Mouse (Mus musculus) forebrain, postnatal 0 days (tissue): ENCODE results near the gene 0610030E20Rik. TPM values are rescaled to one million over a fixed set of nuclear protein-coding genes. Genes with fewer than 3 reads are reported as not detected.

Experiments
- ATAC-seq: fragments of 200-750 bp; cut with Nextera tagmentation; 2 replicates; pipeline ENCODE4 v1.8.0; 2017; ENCODE audit warnings: mild to moderate bottlenecking, moderate library complexity
- DNase-seq: peaks from one replicate; pipeline ENCODE4 v3.0.0-alpha.2; 2015
- H3K27ac ChIP-seq: fragments of 300-500 bp; sonication (generic); 2 replicates; pipeline ENCODE4 v1.5.1; 2014; ENCODE audit warnings: low read depth, mild to moderate bottlenecking, antibody characterized with exemption, low read length, moderate library complexity, mixed read lengths
- H3K27me3 ChIP-seq: fragments of 300-500 bp; sonication (generic); 2 replicates; pipeline ENCODE4 v1.6.1; 2014; ENCODE audit warnings: mild to moderate bottlenecking, low read length, mixed read lengths; ENCODE audit not compliant: insufficient read depth
- H3K36me3 ChIP-seq: fragments of 300-500 bp; sonication (generic); 2 replicates; pipeline ENCODE4 v1.6.1; 2014; ENCODE audit warnings: mild to moderate bottlenecking, moderate library complexity; ENCODE audit not compliant: insufficient read depth
- H3K4me1 ChIP-seq: fragments of 300-500 bp; sonication (generic); 2 replicates; pipeline ENCODE4 v1.6.1; 2014; ENCODE audit warnings: antibody characterized with exemption; ENCODE audit not compliant: insufficient read depth
- H3K4me2 ChIP-seq: fragments of 300-500 bp; sonication (generic); 2 replicates; pipeline ENCODE4 v1.6.1; 2014; ENCODE audit warnings: low read depth, mild to moderate bottlenecking, moderate library complexity
- H3K4me3 ChIP-seq: fragments of 300-500 bp; sonication (generic); 2 replicates; pipeline ENCODE4 v1.5.1; 2014; ENCODE audit warnings: low read depth, low read length, mixed read lengths
- H3K9ac ChIP-seq: fragments of 300-500 bp; sonication (generic); 2 replicates; pipeline ENCODE4 v1.6.1; 2014; ENCODE audit warnings: mild to moderate bottlenecking
- H3K9me3 ChIP-seq: fragments of 300-500 bp; sonication (generic); 2 replicates; pipeline ENCODE4 v1.6.1; 2016; ENCODE audit warnings: low read length
- CTCF ChIP-seq: sonication (generic); IDR thresholded peaks from 2 replicates; pipeline ENCODE4 v1.5.1; 2016; ENCODE audit warnings: antibody characterized with exemption, control low read depth, low read depth
- WGBS: fragments of 180-500 bp; shearing (Covaris S2); extraction: QIAGEN DNeasy Blood & Tissue Kit; methylation state at CpG from one replicate; pipeline ENCODE4 v1.1.7; 2014; 5-methylcytosine and 5-hydroxymethylcytosine counted together
- polyA plus RNA-seq: library from polyadenylated mRNA; unstranded; fragments of >200 nt; fragmentation: Nextera tagmentation; extraction: Ambion mirVana; gene quantifications from 2 replicates; pipeline ENCODE4 v1.2.1, GENCODE M21; 2015
- total RNA-seq: library from RNA; depleted of rRNA; stranded (reverse); fragments of >200 nt; gene quantifications from 2 replicates; pipeline ENCODE4 v1.2.3, GENCODE M21; 2014

Gene 0610030E20Rik
- total and polyA plus RNA-seq, 2 experiments from 2014 or later, result 10.9 to 15.4 TPM

GRCm38 (mm10) chr6:72348411-72348810 lies 1.3 kb downstream of the 0610030E20Rik start:
- peaks cover 16% of the 10 kb centered on the region for H3K36me3 ChIP-seq
- peaks cover 18% of the 10 kb centered on the region for H3K4me1 ChIP-seq
- no peaks in the 10 kb centered on the region for H3K9me3 ChIP-seq
- no peak overlapping the region for H3K9ac ChIP-seq
- H3K4me3 ChIP-seq, result no peak overlapping the region
- ATAC-seq (no peak), DNase-seq (no peak)
- H3K27ac ChIP-seq, result no peak overlapping the region
- TF ChIP-seq CTCF, result no peak
- WGBS, result 81% methylated on average over 10 of the region's 10 CpGs
- H3K4me2 ChIP-seq, result peak overlapping the region; percentile 76
- H3K27me3 ChIP-seq, result no peaks in the 10 kb centered on the region

- Histone ChIP-seq H3K4me2 (no peak overlapping the region), H3K4me3 (no peak overlapping the region), H3K4me1 (peaks cover 13% of the 10 kb centered on the region), H3K9ac (no peak overlapping the region), H3K36me3 (peaks cover 16% of the 10 kb centered on the region), H3K27me3 (no peaks in the 10 kb centered on the region), H3K9me3 (no peaks in the 10 kb centered on the region), H3K27ac (no peak overlapping the region)
- WGBS, result 96% methylated on average over 2 of the region's 2 CpGs
- no peak for TF ChIP-seq CTCF
- DNase-seq (no peak), ATAC-seq (no peak)
Observed at GRCm38 (mm10) chr6:72350214-72350613, 3.1 kb downstream of the 0610030E20Rik start.

DNA sequence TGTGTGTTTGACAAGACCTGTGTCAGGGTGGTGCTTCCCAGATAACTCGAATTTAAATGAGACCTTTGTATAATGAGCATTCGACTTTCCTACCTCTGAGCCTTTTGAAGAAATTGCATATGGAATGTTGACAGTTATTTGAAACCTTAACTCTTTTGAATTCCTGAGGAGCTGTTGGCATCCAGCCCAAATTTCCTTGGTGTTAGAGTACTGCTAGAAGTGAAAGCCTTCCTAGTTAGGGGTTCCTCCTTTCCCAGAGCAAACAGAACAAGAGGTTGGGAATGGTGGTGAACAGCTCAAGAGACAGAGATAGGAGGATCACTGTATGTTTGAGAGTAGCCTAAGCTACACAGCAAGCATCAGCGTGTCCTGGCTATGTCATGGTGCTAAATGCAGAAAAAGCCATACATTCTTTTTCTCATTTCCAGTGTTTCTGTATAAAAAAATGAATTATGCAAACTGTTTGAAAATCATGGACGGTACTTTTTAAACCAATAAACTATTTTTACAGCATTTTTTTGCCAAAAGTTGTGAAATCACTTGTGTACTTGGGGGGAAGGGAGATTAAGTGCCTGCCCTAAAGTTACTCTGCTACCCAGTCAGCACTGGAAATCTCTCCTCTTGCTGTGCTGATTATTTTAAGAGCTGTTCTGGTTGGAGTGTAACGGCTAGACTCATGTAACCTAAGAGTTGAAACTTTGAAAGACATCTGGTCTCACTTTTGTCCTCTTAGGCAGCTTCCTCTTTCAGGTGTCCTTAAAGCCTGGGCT lies 5.7 kb downstream of the 0610030E20Rik start:
- H3K4me3 ChIP-seq, result no peak overlapping the region
- H3K4me1 ChIP-seq, result peaks cover 12% of the 10 kb centered on the region; the same call in 1 of the 2 replicates
- TF ChIP-seq CTCF, result no peak
- peaks cover 19% of the 10 kb centered on the region for H3K36me3 ChIP-seq
- ATAC-seq (no peak), DNase-seq (no peak)
- H3K27ac ChIP-seq, result no peak overlapping the region
- no peak overlapping the region for H3K4me2 ChIP-seq
- no peaks in the 10 kb centered on the region for H3K9me3 ChIP-seq
- no peaks in the 10 kb centered on the region for H3K27me3 ChIP-seq
- 69% methylated on average over 5 of the region's 5 CpGs for WGBS
- no peak overlapping the region for H3K9ac ChIP-seq

GRCm38 (mm10) chr6:72354025-72354424 lies 6.9 kb downstream of the 0610030E20Rik start:
- 0 out of 2 replicates have a peak, but pooled peaks cover 6% of the 10 kb centered on the region for H3K4me1 ChIP-seq
- H3K4me3 ChIP-seq, result no peak overlapping the region
- WGBS, result 82% methylated on average over 1 of the region's 1 CpGs
- H3K9me3 ChIP-seq, result no peaks in the 10 kb centered on the region
- ATAC-seq (no peak), DNase-seq (no peak)
- no peak for TF ChIP-seq CTCF
- H3K9ac ChIP-seq, result no peak overlapping the region
- H3K27ac ChIP-seq, result no peak overlapping the region
- peaks cover 29% of the 10 kb centered on the region for H3K36me3 ChIP-seq
- H3K27me3 ChIP-seq, result no peaks in the 10 kb centered on the region
- H3K4me2 ChIP-seq, result no peak overlapping the region

GRCm38 (mm10) chr6:72355066-72355911 lies 8.2 kb downstream of the 0610030E20Rik start, which contains the start of gene Tmem150a:
Tmem150a (plus strand) TSS chr6:72355447.
- Histone ChIP-seq H3K36me3 (peaks cover 31% of the 10 kb centered on the region), H3K4me2 (peak within 1 kb of the TSS; percentile 93), H3K4me1 (0 out of 2 replicates have a peak, but pooled peaks cover 6% of the 10 kb centered on the region), H3K27me3 (no peaks in the 10 kb centered on the region), H3K9ac (peak within 1 kb of the TSS; percentile 88), H3K27ac (peak within 1 kb of the TSS; percentile 71), H3K9me3 (no peaks in the 10 kb centered on the region), H3K4me3 (peak within 1 kb of the TSS; percentile 69)
- ATAC-seq, result peak; percentile 93
- DNase-seq, result peak; percentile 82
- TF ChIP-seq CTCF, result peak; percentile 46
- WGBS, result 6% methylated on average over 70 of the region's 71 CpGs

DNA sequence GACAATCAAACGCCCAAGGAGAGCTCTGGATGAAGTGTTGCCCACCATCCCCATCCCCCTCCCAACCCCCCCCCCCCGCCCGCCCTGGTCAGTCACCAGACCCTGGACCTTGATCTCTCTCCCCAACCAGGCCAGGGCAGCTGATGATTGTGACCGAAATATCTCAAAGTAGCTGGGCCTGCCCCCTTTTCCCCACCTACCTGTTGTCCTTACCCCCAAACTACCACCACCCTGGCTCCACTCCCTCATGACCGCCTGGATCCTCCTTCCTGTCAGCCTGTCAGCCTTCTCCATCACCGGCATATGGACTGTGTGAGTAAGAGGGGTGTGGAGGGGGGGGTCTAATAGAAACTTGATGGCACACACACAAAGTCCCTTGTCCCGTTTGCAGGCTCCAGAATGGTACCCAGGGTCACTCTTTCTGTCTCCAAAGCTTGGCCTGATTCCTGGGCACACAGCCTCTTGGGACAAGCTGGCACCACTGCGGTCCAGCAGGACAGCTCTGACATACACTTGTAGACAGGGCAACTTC lies 8.9 kb downstream of the 0610030E20Rik start:
- Histone ChIP-seq H3K9ac (peak overlapping the region; percentile 88), H3K36me3 (peaks cover 28% of the 10 kb centered on the region), H3K9me3 (no peaks in the 10 kb centered on the region), H3K27ac (peak overlapping the region; percentile 71), H3K4me3 (peak overlapping the region; percentile 69), H3K27me3 (no peaks in the 10 kb centered on the region), H3K4me1 (0 out of 2 replicates have a peak, but pooled peaks cover 6% of the 10 kb centered on the region), H3K4me2 (peak overlapping the region; percentile 93)
- 37% methylated on average over 7 of the region's 8 CpGs for WGBS
- ATAC-seq, result no peak
- TF ChIP-seq CTCF, result no peak
- DNase-seq, result no peak
